Mouse (Mus musculus) ES-CJ7 (cell line): ENCODE data around the gene Med19.
"Not testable (repeated sequence)": the region's sequence is repeated elsewhere in the genome, so short reads cannot be mapped to it uniquely, and the experiment has no call there.

ENCODE experiments used
- DNase-seq: peaks from one replicate; pipeline ENCODE4 v3.0.0; 2011; ENCODE audit warnings: low read depth, low spot score

Med19 gene

DNA sequence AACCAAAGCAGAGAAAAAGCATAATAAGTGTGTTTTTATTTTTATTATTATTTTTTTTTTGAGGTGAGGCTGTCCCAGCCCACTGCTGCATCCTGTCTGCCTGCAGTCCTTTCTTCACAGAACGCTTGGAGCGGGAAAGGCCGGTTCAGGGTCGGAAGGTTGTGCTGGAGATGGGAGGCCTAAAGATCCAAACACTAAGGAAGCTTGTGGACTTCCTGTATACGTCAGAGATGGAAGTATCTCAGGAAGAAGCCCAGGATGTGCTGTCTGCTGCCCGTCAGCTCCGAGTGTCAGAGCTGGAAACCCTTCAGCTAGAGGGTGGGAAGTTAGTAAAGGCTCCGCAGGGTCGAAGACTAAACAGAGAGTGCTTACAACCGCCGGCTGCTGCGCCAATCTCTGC is 12.1 kb upstream of the Med19 start:
- DNase-seq, result no peak

DNA sequence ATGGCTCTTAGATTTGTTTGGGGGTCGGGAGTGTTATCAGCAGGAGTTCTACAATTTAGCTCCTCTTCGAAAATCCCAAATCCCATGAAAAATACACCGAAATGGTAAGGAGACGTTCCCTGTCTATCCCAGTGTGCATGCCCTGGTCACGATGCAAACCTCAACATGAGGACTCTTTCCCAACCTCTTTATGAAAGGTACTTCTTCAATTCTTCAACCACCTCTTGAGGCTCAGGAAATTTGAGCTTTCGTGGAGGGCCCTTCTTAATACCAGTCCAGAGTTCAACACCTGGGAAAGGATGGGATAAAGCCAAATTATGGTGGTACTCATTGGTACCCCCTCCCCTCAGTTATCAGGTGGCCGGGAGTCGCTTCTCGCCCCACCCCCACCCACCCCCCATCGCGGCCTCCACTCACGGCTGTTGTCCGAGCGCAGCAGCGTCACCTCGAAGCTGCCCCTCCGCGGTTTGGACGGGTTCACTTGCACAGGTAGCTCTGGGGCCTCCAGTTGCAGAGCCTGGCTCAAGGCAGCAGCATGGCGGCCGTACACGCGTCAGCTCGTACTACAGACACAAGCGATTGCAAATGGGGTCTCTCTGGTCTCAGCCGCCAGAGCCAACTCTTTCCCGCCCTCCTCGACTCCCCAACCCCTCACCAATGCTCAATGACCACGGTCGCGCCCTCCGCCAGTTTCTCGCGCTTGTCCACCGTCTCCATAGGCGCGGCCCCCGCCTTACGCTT is 8.2 kb upstream of the Med19 start:
- DNase-seq, result peak; percentile 62

DNA sequence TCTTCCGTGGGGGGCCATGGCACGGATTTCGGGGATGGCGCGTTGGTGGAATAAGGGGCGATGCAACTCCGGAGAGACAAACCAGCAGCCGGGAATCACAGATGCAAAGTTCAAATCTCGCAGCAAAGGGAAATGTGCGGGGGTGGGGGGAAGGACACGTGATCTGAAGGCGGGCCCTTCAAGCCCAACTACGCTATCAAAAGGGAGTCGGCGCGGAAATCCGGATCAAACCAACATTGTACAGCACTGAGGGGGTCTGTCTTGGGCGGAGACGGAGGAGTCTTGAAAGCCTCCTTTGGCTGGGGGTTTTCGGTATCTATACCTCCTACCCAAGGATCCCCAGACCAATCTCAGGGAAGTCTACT is 7.7 kb upstream of the Med19 start, which contains the start of gene Selenoh:
Selenoh (minus strand) TSS at position 202 of the 365 bp plus-strand sequence.
- DNase-seq, result peak; percentile 98

DNA sequence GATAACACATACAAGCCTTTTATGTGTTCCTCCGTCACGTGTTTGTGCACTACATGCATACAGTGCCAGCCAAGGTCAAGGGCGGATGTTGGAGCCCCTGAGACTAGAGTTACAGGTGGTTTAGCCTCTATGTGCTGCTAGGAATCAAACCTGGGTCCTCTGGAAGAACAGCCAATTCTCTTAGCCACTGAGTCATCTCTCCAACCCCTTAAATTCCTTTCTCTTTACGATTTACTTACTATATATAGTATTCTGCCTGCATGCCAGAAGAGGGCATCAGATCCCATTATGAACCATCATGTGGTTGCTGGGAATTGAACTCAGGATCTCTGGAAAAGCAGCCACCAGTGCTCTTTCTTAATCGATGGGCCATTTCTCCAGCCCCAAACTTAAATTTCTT is 6.7 kb upstream of the Med19 start:
- not testable (repeated sequence) for DNase-seq

DNA sequence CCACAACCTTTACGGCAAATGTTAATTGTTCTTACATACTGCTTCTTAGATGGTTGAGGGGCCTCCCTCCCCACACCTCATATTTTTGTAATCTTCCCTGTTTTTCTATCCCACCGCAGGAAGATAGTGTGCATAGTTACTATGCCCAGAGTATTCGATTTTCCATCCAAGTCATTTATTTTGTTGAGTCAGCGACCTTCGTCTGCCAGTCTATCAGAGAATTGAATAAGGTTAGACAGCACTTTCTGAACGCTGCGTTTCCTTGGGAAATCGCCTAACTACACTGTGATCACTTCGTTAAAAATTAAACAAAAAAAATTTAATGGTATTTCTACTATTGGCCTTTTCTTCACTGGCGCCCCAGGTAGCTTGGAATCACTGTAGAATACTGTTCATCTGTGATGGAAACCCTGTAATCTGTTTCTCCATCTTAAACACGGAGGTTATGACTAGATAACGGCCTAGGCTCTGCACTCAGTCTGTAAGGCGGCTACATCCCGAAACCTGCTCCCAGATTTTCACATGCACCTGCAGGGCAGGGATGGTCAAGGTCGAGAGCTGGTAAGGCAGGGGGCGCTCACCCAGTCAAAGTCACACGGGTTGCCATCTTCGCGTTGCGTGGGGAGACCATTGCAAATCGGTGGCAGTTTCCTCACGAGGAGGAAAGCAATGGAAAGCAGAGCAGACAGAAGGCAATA is 783 bp upstream of the Med19 start:
- DNase-seq, result peak; percentile 88

DNA sequence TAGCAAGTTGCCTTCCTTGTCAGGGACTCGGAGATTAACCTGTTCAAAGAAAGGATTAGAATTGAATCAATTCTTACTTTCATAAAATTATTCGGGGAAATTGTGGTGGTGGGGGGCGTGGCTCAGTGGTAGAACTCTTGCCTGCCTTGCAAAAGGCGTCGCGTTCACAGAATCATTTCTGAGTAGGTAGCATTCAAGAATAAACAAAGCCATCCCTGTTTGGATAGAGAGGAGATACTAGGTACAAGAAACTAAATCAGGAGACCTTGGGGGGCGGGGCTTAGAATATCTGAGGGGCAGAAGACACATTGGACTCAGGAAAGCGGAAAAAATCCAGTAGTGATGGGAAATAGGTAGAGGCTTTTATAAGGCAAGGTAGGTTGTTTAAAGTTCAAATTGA is 814 bp downstream of the Med19 start, which contains the start of gene Tmx2:
Tmx2 (minus strand) TSS at position 125 of the 400 bp plus-strand sequence.
- DNase-seq, result no peak

DNA sequence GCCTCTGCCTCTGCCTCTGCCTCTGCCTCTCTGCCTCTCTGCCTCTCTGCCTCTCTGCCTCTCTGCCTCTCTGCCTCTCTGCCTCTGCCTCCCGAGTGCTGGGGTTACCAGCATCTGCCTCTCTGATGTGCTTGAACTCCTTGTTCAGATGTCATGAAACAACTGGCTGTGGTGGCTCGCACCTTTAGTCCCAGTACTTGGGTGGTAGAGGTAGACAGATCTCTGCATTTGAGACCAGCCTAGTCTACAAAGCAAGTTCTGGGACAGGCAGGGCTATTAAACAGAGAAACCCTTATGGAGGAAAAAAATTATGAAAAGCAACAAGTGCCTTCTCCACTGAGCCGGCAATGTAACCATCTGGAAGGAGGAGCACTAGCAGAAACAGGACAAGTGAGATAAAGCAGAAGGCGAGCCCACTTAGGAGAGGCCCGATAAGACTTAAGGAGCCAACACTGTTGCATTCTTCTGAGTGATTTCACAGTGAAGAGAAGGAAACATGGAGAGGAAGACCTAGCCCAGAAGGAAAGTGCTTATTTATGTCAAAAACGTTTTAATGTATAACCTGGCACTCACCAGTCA is 4.5 kb downstream of the Med19 start:
- no peak for DNase-seq

DNA sequence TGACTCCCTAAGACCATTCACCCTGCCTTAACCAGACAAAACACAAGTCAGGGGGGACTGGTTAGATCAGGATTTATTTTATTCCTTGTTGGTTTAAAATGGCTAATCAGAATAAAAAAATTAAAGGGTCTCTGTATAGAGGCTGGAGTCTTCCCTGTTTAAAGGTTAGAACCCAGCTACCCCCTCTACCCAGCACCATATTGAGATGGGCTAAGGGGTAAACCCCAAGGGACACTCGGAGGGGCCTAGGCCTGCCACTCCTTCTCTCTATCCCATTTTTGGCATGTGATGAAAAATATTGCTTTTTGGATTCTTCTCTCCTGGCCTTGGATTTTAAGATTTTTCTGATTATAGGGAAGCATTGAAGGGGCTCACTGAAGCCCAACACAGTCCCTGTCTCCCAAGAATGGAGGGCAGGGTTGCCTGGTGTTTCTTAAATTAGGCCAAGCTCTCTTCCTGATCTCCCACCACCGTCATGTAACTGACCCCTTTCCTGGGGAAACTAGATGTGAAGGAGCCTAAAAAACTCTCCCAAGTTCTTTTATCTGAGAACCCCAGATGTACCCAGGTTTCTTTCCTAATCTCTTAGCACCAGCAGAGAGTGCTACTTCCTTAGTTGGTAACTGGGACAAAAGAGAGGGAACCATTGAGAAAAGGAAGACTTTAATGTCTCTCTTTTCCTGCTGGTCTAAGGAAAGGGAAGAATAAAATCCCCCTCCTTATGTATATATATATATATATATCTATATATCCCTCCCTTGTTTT is 10.1 kb downstream of the Med19 start:
- no peak for DNase-seq

DNA sequence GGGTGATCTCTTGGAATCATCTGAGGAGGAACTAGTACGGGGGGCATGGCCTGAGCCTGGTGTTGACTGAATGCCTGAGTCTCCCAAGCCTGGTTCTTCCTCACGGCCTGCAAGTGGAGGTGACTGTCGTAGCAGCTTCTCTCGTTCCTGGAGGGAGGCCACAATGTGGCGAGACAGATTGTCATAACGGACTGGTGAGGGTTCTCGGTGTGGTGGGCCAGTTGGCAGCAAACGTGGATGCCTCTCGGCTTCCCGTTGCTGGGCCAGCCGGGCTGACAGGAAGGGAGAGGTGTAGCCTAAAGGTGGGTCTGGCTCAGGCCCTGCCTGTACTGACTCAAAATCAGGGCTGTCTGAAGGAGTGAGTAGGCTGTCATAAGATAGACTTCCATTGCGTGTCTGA is 11.8 kb downstream of the Med19 start:
- no peak for DNase-seq

DNA sequence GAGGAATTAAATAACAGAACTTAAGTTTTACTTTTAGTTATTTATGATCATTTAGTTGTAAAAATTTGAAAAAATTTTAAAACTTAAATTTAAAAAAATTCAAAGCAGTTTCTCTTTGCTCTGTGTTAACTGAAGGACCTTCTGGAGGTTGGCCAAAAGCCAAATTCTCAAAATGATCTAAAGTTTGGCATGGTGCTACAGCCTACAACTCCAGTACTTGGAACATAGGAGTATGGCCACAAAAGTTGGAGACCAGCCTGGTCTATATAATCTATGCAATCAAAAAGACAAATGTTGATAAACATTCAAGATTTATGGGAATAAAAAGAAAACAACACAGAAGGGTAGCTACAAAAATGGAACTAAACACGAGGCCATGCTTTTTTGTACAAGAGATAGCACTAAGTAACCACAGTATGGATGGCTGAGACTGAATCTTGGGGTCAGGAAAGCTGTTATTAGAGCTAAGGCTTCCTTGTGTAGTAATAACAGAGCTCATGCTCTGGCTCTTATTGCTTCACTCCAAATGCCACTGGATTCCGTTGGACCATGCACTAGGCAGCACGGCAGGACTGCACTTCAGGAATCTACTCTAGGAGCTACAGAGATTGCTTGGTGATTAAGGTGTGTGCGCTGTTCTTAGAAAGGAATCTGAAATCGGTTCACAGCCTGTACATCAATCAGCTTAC is 16.9 kb downstream of the Med19 start:
- DNase-seq, result no peak

DNA sequence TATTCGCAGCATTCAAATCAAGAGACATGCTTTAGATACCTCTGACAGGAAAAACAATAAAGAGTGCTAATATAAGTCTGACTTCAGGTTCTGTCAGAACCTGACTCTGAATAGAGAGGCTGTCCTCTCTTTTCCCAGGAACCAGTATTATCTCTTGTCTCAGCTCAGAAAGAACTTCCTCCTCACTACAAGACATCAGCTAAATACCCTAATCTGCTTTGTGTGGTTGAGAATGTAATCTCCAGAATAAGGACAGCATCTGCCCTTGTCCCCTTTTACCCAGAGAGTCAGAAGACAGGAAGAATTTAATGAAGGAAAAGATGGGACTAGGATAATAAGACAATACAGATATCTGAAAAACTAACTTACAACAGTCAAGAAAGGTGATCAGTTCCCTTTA is 25.3 kb downstream of the Med19 start:
- no peak for DNase-seq

DNA sequence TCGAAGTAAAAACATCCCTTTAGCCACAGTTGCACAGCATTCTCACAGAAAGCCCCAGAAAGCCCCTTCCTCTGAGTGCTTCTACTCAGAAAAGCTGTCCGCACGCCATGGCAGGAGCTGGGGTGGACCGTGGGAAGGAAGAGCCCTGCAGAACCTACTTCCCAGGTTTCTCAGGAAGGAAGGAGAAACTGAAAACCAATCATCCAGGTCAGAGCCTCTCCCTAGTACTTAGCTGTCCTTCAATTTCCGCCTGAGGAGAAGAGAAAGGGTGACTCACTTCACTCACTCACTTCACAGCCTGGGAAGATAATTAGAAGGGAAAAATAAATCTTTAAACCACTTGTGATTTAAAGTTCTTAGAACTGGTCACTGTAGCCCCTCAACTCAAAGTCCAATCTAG is 26.1 kb downstream of the Med19 start:
- no peak for DNase-seq

DNA sequence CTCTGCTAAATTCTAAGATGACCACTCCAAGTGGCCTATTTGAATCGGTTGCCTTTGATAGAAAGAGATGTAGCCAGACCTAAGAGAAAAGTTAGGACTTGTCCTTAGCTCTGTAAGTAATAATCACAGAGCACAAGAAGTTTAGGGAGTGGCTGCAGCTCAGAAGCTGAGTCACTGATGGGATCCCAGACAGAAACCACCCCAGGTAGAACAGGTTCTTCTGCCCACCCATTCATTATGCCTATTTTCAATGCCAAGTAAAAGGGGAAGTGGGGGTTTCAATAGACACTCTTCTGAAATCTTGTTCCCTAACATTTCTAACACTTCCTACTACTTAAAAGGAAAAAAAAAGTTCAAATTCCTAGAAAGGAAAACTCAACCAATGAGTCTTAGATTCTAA is 27.1 kb downstream of the Med19 start:
- DNase-seq, result no peak

DNA sequence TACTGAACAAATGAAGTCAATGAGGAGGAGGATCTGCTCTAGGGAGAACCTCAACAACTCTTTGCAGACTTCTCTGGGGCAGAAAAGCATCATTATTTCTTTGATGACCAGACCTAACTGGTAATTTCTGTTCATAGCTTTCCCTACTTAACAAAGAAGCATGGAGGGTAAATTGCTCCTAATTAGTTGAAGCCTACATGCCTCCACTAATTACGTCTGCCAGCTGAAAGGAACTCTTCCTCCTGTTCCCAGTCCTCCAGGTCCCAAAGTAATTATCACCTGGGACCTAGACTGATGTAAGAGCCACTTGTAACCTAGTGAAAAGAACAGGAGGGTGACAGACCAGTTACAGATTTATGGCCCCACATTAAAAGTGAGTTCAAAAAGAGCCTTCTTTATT is 29.3 kb downstream of the Med19 start:
- DNase-seq, result no peak

DNA sequence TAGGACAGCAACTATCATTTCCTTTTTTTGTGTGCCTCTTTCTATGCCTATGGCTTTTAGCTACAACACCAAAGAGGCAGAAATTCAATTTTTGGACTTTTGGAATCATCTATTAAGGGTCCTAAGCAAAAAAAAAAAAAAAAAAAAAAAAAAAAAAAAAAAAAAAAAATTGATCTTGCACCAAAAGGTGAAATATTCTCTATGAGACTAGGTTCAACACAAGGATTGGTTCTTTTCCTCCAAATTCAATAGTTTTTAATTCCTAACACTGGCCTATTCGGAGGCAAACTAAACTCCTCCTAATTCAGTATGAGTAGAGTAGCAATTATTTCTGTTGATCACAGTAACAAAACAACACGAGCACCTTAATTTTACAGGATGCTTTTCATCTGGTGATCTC is 33.7 kb downstream of the Med19 start:
- DNase-seq, result no peak

DNA sequence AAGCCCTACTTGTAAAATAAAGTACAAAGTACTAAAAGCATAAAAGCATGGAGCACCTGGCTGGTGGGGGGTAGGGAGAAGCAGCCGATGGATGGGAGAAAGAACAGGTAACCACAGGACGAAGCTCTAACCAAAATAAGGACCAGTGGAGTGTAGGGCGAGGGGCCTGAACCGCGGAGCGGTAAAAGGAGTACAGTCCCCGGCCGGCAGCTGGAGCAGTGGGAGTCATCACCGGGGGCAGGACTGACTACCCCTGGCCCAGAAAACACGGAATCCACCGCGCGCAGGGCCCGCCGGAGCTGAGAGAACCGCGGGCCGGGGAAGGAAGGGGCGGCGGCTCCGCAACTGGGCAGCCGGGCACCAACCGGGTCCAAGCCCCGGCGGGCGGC is 36.2 kb downstream of the Med19 start:
- DNase-seq, result peak; percentile 14

DNA sequence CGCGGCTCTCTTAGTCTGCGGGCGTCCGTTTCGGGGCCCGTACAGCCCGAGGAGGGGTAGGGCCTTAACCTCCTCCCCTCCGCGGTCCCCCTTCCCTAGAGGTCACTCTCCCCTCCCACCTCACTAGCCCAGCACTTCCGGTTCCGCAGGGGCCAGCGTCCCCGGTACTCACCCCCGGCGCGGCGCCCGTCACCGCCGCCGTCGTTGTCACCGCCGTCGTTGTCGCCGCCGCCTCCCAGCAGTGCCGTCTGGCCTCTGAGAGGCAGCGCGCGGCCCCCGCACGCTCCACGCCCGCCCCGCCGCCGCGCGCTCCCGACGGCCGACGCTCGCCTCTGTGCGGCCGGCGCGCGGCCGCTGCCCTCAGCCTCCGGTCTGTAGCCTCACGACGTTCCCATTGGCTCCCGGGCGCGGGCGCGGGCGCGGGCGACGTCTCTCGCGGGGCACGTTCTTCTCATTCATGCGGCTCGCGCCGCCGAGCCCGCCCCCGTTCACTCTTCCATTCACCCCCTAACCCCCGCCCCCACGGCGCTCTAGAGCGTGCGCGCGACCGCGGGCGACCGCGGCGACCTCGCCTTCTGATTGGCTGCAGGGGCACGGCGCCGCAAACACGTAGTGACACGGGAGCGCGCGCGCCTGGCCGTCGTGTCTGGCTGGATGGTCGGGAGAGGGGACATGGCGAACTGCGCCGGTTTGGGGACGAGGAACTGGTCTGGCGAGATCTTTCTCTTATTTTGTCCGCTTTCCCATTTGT is 36.8 kb downstream of the Med19 start, which contains the start of gene Zdhhc5:
Zdhhc5 (minus strand) TSS at position 370 of the 751 bp plus-strand sequence.
- peak; percentile 98 for DNase-seq

DNA sequence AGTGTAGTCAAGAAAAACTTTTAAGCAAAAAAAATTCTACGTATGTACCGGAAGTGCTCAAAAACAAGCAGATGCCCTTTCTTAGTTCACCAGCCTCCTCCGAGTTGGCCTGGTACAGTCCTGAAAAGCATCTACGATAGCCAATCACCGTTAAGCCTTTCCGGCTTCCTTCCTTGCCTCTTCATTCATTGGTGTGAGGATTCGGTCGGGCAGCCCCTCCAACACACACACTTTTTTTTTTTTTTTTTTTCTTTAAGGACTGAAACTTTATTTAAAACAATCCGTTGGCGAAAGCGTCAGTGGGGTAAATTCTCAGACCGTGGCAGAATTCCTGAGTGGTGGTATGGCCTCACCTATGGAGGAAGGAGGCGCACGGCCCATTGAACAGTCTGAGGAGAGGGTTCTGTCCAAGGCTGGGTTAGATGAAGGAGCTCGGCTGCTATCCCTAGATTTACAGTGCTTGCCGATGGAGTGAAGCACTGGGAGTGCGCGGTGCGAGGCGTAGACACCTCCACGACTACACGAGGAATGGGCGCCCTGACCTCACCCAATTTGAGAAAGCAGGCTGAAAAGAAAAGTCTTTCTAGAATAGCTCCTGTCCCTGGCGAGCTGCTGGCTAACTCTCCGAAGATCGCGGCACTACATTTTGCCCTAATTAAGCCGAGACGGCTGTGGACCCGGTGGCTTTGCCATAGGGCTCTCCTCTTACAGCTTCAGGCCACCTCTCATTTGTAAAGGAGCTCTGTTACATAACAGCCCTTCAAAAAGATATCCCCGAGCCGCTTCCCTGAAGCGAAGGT is 37.6 kb downstream of the Med19 start:
- DNase-seq, result peak; percentile 98

DNA sequence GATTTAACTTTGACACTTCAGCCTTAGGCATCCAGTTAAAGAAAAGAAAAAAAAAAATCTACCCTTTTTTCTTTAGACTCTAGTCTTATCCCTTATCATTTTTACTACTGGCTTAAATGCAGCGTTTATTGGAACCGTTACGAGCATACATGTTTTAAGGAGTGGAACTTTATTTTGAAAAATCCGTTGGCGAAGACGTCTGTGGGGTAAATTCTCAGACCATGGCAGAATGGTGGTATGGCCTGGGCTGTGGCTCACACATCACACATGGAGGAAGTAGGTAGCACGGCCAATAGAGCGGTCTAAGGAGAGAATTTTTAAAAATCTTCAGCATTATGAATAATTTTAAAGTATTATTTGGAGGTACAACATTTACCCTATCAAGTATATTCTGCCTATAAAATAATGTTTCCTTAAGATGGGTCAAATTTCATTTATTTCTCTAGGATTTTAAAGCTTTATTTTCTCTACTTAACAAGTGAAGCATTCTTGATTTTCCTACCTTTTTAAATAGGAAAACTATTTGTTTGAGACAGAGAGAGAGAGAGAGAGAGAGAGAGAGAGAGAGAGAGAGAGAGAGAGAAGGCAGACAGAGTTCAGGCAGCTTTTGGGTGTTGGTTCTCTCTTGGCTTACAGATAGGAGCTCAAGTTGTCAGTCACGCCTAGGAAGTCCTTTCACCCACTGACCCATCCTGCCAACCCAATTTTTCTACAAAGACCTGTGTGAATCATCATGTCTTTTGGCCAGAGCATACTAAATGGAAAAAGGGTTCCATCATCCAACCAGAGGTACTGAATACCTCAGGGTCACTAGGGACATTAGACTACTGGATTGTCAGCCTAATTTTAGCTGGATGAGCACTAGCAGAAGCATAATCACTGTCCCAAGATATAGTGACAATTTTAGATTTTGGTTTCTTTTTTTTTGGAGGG is 38.5 kb downstream of the Med19 start:
- DNase-seq, result no peak
